Mouse (Mus musculus) embryonic facial prominence, embryonic 13.5 days (tissue): Measurements from ENCODE around the gene Sult1e1. TPM values are rescaled to one million over a fixed set of nuclear protein-coding genes. Genes with fewer than 3 reads are reported as not detected.

Experiments
- ATAC-seq: fragments of 200-750 bp; cut with Nextera tagmentation; 2 replicates; pipeline ENCODE4 v1.8.0; 2017; ENCODE audit warnings: low read depth; ENCODE audit not compliant: insufficient number of reproducible peaks, insufficient read depth, low FRiP score, low TSS enrichment
- H3K27ac ChIP-seq: fragments of 300-500 bp; sonication (generic); 2 replicates; pipeline ENCODE4 v1.5.1; 2015; ENCODE audit warnings: moderate library complexity, mild to moderate bottlenecking, inconsistent platforms
- H3K27me3 ChIP-seq: fragments of 300-500 bp; sonication (generic); 2 replicates; pipeline ENCODE4 v1.6.1; 2015; ENCODE audit warnings: mild to moderate bottlenecking, inconsistent platforms
- H3K36me3 ChIP-seq: fragments of 300-500 bp; sonication (generic); 2 replicates; pipeline ENCODE4 v1.6.1; 2015; ENCODE audit warnings: mild to moderate bottlenecking, inconsistent platforms
- H3K4me1 ChIP-seq: fragments of 300-500 bp; sonication (generic); 2 replicates; pipeline ENCODE4 v1.6.1; 2015; ENCODE audit warnings: inconsistent platforms
- H3K4me2 ChIP-seq: fragments of 300-500 bp; sonication (generic); 2 replicates; pipeline ENCODE4 v1.6.1; 2015; ENCODE audit warnings: moderate library complexity, mild to moderate bottlenecking, inconsistent platforms
- H3K4me3 ChIP-seq: fragments of 300-500 bp; sonication (generic); 2 replicates; pipeline ENCODE4 v1.5.1; 2015; ENCODE audit warnings: mild to moderate bottlenecking, inconsistent platforms
- H3K9ac ChIP-seq: fragments of 300-500 bp; sonication (generic); 2 replicates; pipeline ENCODE4 v1.6.1; 2015; ENCODE audit warnings: mild to moderate bottlenecking, inconsistent platforms
- H3K9me3 ChIP-seq: fragments of 300-500 bp; sonication (generic); 2 replicates; pipeline ENCODE4 v1.6.1; 2016; ENCODE audit warnings: inconsistent platforms
- WGBS: fragments of 180-500 bp; shearing (Covaris S2); methylation state at CpG from one replicate; pipeline ENCODE4 v1.1.7; 2015; ENCODE audit warnings: mixed read lengths; 5-methylcytosine and 5-hydroxymethylcytosine counted together
- polyA plus RNA-seq: library from polyadenylated mRNA; unstranded; fragments of >200 nt; fragmentation: Nextera tagmentation; extraction: Ambion mirVana; gene quantifications from 2 replicates; pipeline ENCODE4 v1.2.1, GENCODE M21; 2015

Sult1e1 gene
- polyA plus RNA-seq, result 7.2 and 15.2 TPM in 2 replicates

DNA sequence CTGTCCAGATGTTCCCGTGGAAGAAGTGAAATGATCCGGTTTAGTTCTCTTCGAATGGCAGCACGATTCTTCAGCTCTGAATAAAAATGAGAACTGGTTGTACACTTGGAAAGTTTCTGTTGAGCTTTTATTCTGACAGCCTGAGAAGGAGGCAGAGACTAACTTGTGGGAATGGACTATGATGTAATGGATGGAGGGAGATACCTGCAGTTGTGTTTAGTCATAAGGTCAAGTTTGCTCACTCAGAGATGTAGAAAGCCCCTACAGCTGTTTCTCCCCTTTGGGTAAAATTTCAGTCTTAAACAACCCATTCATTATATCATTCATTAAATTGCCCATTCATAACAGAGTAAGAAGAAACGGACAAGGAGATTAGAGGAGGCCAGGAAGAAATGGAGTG lies at the start of gene Sult1e1:
Gene Sult1e1 (minus strand): TSS at position 101 of the 400 bp plus-strand sequence.
- Histone ChIP-seq H3K9ac (no peak within 1 kb of the TSS), H3K36me3 (no peaks in the 10 kb centered on the region), H3K4me3 (no peak within 1 kb of the TSS), H3K27ac (no peak within 1 kb of the TSS), H3K9me3 (no peaks in the 10 kb centered on the region), H3K4me2 (no peak within 1 kb of the TSS), H3K4me1 (no peaks in the 10 kb centered on the region), H3K27me3 (no peaks in the 10 kb centered on the region)
- WGBS, result 70% methylated on average over 5 of the region's 5 CpGs
- ATAC-seq, result no peak

DNA sequence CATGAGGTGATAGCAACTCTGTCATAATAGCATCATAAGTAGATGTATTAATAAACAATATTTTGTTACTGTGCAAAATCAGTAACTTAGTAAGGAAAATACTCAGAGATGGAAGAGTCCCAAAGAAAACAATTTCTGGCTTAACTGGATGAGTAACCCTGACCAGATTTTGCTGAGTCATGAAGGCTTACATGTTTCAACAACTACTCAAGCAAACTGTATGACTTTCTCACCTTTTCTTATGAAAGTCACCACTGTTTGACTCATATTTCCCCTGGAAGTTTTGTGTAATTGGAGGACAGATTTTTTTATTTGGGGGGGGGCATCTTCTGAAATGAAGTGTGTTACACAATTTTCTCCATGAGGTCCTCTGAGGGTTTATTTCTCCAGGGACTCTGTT lies 31.3 kb upstream of the Sult1e1 start:
- H3K9me3 ChIP-seq, result no peaks in the 10 kb centered on the region
- H3K9ac ChIP-seq, result no peak overlapping the region
- H3K27ac ChIP-seq, result no peak overlapping the region
- no peak for ATAC-seq
- H3K4me3 ChIP-seq, result no peak overlapping the region
- H3K4me1 ChIP-seq, result no peaks in the 10 kb centered on the region
- no peak overlapping the region for H3K4me2 ChIP-seq
- H3K27me3 ChIP-seq, result no peaks in the 10 kb centered on the region
- H3K36me3 ChIP-seq, result no peaks in the 10 kb centered on the region

DNA sequence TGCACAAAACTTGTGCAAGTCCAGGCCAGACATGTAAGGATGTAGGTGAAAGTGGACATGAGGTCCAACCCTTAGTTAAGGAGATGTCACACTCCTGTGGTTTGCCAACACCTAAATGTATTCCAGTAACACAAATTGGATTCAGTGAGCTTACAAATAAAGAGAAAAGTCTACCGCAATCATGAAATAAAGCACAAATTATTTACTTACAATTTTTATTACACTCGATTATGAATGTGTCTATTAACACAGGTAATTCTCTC lies 23.7 kb upstream of the Sult1e1 start:
- Histone ChIP-seq H3K4me1 (no peaks in the 10 kb centered on the region), H3K36me3 (no peaks in the 10 kb centered on the region), H3K4me2 (no peak overlapping the region), H3K9ac (no peak overlapping the region), H3K9me3 (no peaks in the 10 kb centered on the region), H3K4me3 (no peak overlapping the region), H3K27ac (no peak overlapping the region), H3K27me3 (no peaks in the 10 kb centered on the region)
- WGBS, result 87% methylated on average over 2 of the region's 2 CpGs
- ATAC-seq, result no peak

DNA sequence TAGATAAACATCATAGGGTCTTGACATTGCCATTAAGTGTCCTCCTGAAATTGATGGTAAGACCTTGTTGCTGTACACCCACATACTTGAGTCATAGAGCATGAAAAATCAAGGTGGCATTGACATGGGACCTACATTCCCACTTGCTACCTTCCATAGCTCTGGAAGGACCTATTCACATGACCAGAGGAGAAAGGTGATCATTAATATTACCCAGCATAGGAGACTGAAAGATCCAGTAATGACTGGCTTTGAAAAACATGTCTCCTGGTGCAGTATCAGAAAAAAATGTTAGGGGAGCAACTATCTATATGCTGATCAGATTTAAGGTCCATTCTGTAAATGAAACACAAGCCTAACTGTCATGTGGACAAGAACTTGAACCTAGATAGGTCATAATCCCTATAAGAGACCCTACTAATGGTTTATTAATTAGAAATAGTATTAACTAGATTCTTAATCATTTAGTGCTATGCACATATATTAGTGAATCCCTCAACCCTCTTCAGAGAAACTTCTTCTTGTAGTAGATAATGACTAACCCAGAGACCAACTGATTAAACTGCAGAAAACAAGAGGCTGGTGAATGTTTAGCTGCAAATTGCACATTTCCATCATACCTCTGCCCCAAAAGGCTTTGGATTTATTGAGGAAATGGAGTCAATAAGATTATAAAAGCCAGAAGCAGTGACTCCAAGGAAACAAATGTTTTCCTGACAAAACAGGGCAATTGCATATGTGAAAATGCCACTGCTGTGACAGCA lies 23.2 kb upstream of the Sult1e1 start:
- Histone ChIP-seq H3K9ac (no peak overlapping the region), H3K36me3 (no peaks in the 10 kb centered on the region), H3K27me3 (no peaks in the 10 kb centered on the region), H3K4me1 (no peaks in the 10 kb centered on the region), H3K27ac (no peak overlapping the region), H3K4me3 (no peak overlapping the region), H3K9me3 (no peaks in the 10 kb centered on the region), H3K4me2 (no peak overlapping the region)
- no peak for ATAC-seq

DNA sequence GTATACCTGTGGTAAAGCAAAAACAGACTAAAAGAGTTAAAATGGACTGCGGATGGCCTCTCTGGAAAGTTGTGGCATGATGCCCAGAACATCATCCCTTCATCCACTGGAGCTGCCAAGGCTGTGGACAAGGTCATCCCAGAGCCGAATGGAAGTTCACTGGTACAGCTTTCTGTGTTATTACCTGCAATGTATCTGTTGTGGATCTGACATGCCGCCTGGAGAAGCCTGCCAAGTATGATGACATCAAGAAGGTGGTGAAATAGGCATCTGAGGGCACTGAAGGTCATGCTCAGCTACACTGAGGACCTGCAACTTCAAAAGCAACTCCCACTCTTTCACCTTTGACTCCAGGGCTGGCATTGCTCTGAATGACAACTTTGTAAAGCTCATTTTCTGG lies 9.6 kb upstream of the Sult1e1 start:
- Histone ChIP-seq H3K4me2 (no peak overlapping the region), H3K27ac (no peak overlapping the region), H3K4me3 (no peak overlapping the region), H3K9me3 (no peaks in the 10 kb centered on the region), H3K4me1 (no peaks in the 10 kb centered on the region), H3K36me3 (no peaks in the 10 kb centered on the region), H3K27me3 (no peaks in the 10 kb centered on the region), H3K9ac (no peak overlapping the region)
- ATAC-seq, result no peak
- 82% methylated on average over 3 of the region's 3 CpGs for WGBS

DNA sequence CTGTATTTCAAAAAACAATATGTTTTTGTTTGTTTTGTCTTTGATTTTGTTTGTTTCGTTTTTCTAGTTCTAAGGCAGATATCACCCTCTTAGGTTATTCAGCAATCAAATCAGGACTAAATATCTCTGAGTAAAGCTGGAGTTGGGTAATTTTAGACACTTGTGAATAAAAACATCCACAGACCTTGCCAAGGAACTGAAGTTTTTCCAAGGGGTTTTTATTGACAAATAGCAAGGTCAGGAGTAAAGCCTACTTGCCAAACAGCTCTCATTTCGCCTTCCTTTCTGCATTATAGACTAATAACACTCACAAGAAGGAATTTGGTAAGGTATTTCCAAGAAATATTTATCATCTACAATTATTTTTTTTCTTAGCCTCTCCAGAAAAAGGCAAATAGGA lies 6.5 kb upstream of the Sult1e1 start:
- H3K27me3 ChIP-seq, result no peaks in the 10 kb centered on the region
- H3K4me1 ChIP-seq, result no peaks in the 10 kb centered on the region
- no peak overlapping the region for H3K4me2 ChIP-seq
- no peak overlapping the region for H3K27ac ChIP-seq
- H3K36me3 ChIP-seq, result no peaks in the 10 kb centered on the region
- no peak for ATAC-seq
- no peaks in the 10 kb centered on the region for H3K9me3 ChIP-seq
- no peak overlapping the region for H3K9ac ChIP-seq
- H3K4me3 ChIP-seq, result no peak overlapping the region
- whole genome bisulfite sequencing, result 68% methylated on average over 2 of the region's 2 CpGs

DNA sequence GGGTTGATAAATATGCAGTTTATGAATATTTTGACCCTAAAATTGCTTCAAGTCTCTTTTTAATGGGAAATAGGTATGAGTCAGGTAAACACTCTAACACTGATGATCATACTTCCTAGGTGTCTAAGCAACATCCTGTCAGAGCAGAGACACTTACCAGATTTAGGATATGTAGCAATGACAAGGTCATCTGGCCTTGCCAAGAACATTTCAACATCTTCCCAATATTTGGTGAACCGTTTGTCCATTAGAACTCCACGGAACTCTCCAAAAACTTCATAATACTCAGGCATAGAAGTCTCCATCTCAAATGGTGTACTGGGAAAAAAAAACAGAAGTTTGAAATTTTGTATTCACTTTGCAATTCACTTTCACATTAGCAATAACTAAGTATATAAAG lies 1.5 kb downstream of the Sult1e1 start:
- H3K36me3 ChIP-seq, result no peaks in the 10 kb centered on the region
- 91% methylated on average over 2 of the region's 2 CpGs for WGBS
- ATAC-seq, result no peak
- no peaks in the 10 kb centered on the region for H3K4me1 ChIP-seq
- H3K9me3 ChIP-seq, result no peaks in the 10 kb centered on the region
- no peak overlapping the region for H3K9ac ChIP-seq
- no peak overlapping the region for H3K4me3 ChIP-seq
- no peaks in the 10 kb centered on the region for H3K27me3 ChIP-seq
- no peak overlapping the region for H3K27ac ChIP-seq
- H3K4me2 ChIP-seq, result no peak overlapping the region

DNA sequence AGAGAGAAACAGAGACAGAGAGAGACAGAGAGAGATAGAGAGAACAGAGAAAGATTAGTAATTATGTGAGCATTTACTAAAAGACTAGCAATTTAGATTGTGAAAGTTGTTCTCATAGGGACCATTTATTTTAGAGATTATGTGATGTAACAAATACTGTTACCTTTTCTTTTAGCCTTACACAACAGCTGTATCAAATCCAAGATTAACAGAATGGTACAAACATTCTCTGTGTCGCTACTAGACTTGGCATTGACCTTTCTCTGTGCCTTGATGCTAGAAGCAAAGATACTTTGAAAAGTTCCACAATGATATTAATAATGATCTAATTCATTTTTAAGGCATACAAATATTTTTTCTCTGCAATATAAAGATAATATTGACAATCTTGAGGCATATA lies 11.0 kb downstream of the Sult1e1 start:
- Histone ChIP-seq H3K27ac (no peak overlapping the region), H3K9me3 (no peaks in the 10 kb centered on the region), H3K4me1 (no peaks in the 10 kb centered on the region), H3K4me2 (no peak overlapping the region), H3K4me3 (no peak overlapping the region), H3K9ac (no peak overlapping the region), H3K36me3 (no peaks in the 10 kb centered on the region), H3K27me3 (no peaks in the 10 kb centered on the region)
- 79% methylated on average over 1 of the region's 1 CpGs for WGBS
- no peak for ATAC-seq

DNA sequence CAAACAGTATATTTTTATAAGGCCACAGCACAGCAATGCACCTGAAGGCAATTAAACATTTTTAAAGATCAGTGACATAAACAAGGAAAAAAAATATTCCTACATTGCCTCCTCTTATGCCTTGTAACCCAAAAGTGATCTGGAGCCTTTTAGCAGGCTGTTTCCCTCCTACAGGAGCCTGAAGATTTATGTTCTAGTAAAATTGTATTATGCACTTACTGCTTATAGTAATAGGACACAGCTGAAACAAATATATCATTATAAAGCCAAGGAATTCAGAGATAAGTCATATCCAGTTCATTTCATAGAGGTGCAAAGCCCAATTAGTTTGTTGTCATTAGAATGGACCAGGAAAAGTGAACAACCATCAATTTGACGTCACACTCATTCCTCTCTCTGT lies 17.2 kb downstream of the Sult1e1 start:
- WGBS, result 36% methylated on average over 1 of the region's 1 CpGs
- no peak for ATAC-seq
- Histone ChIP-seq H3K9ac (no peak overlapping the region), H3K9me3 (no peaks in the 10 kb centered on the region), H3K27me3 (no peaks in the 10 kb centered on the region), H3K4me2 (no peak overlapping the region), H3K4me3 (no peak overlapping the region), H3K27ac (no peak overlapping the region), H3K36me3 (no peaks in the 10 kb centered on the region), H3K4me1 (peaks cover 5% of the 10 kb centered on the region; the same call in 1 of the 2 replicates)

DNA sequence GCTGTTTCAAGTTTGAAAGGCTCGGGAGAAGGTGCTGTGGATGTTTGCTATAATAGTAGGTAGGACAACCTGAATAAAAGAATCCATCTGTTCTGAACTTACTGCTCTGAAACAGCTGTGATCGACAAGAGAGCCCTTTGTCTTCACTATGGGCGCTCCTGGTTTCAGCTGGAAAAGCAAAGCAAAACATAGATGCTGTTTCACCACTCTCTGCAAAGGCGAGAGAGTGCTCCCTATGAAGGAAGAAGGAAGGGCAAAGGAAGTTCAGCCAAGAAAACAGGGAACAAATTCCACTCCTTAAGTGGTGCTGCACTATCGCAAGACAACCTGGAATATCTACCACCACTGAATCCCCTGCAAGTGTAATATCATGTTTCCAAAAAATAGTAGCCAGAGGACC lies 17.9 kb downstream of the Sult1e1 start:
- WGBS, result 20% methylated on average over 5 of the region's 5 CpGs
- no peak overlapping the region for H3K9ac ChIP-seq
- no peaks in the 10 kb centered on the region for H3K27me3 ChIP-seq
- H3K4me2 ChIP-seq, result peak overlapping the region; percentile 37
- no peaks in the 10 kb centered on the region for H3K36me3 ChIP-seq
- H3K9me3 ChIP-seq, result no peaks in the 10 kb centered on the region
- no peak overlapping the region for H3K27ac ChIP-seq
- no peak for ATAC-seq
- H3K4me1 ChIP-seq, result peaks cover 5% of the 10 kb centered on the region; the same call in 1 of the 2 replicates
- no peak overlapping the region for H3K4me3 ChIP-seq

DNA sequence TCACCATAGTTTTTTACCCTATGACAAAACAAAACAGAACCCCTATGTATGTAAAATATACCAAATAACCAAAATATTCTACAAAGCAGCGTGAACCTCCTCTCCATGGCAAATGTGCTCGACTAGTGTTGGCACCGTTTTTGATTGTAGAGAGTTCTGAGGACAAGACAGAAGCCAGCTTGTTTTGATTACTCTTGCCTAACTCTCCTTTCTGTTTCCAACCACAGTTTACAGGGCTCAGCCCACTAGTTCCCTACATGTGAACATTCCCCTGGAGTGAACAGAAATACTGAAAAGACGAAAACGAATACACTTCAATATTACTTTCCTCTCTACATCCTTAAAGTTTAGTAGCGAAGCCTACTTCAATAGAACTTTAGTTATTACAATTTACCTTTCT lies 18.6 kb downstream of the Sult1e1 start:
- Histone ChIP-seq H3K4me3 (no peak overlapping the region), H3K36me3 (no peaks in the 10 kb centered on the region), H3K4me2 (no peak overlapping the region), H3K27me3 (no peaks in the 10 kb centered on the region), H3K9ac (no peak overlapping the region), H3K4me1 (peaks cover 5% of the 10 kb centered on the region; the same call in 1 of the 2 replicates), H3K27ac (no peak overlapping the region), H3K9me3 (no peaks in the 10 kb centered on the region)
- 42% methylated on average over 6 of the region's 6 CpGs for WGBS
- ATAC-seq, result no peak

DNA sequence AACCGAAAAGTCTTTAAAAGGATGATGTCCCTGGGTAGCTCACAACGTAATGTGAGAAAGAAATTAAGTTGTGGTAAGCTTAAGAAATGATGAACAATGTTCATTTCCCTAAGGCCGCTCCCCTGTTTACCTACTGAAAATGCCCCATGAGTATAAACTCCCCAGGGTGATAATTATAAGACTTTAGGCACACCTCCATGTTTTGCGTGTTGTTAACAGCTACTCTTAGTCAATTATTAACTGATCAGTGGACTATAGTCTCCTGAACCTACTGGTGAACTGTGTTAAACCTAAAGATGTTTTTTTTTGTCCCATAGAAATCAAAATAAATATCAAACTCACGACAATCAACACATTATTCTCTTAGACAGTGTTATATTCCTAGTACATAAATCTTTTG lies 22.5 kb downstream of the Sult1e1 start, which contains the start of gene Sult1d1:
Gene Sult1d1 (minus strand): TSS at position 183 of the 400 bp plus-strand sequence.
- no peak within 1 kb of the TSS for H3K4me3 ChIP-seq
- H3K9ac ChIP-seq, result no peak within 1 kb of the TSS
- no peak for ATAC-seq
- no peaks in the 10 kb centered on the region for H3K27me3 ChIP-seq
- H3K27ac ChIP-seq, result no peak within 1 kb of the TSS
- 79% methylated on average over 5 of the region's 5 CpGs for WGBS
- no peaks in the 10 kb centered on the region for H3K9me3 ChIP-seq
- H3K4me2 ChIP-seq, result no peak within 1 kb of the TSS
- H3K36me3 ChIP-seq, result no peaks in the 10 kb centered on the region
- H3K4me1 ChIP-seq, result peaks cover 5% of the 10 kb centered on the region; the same call in 1 of the 2 replicates
